Mouse (Mus musculus) limb, embryonic 14.5 days (tissue): ENCODE measurements at regions not wholly inside any gene's neighbourhood (a gene's known extent, or its start where the extent isn't known, plus 50 kb on each side); places are given as distances from the start of the nearest gene placed in this dataset.

ENCODE experiments used
- ATAC-seq: fragments of 200-750 bp; cut with Nextera tagmentation; 2 replicates; pipeline ENCODE4 v1.8.0; 2017; ENCODE audit warnings: low read depth, moderate number of reproducible peaks, moderate TSS enrichment; ENCODE audit not compliant: low FRiP score
- DNase-seq: peaks from one replicate; pipeline ENCODE4 v3.0.0-alpha.2; 2015; ENCODE audit warnings: low spot score
- H3K27ac ChIP-seq: fragments of 300-500 bp; sonication (generic); replicated peaks from 2 replicates; pipeline ENCODE4 v1.5.1; 2014; ENCODE audit warnings: low read depth, mild to moderate bottlenecking, low read length, moderate library complexity, mixed read lengths
- H3K27me3 ChIP-seq: fragments of 300-500 bp; sonication (generic); 2 replicates; pipeline ENCODE4 v1.6.1; 2014; ENCODE audit warnings: low read length, mixed read lengths; ENCODE audit not compliant: control insufficient read depth, insufficient read depth
- H3K36me3 ChIP-seq: fragments of 300-500 bp; sonication (generic); 2 replicates; pipeline ENCODE4 v1.6.1; 2014; ENCODE audit warnings: mild to moderate bottlenecking, low read length, moderate library complexity, mixed read lengths; ENCODE audit not compliant: control insufficient read depth, insufficient read depth
- H3K4me1 ChIP-seq: fragments of 300-500 bp; sonication (generic); 2 replicates; pipeline ENCODE4 v1.6.1; 2014; ENCODE audit warnings: antibody characterized with exemption, low read length, mixed read lengths; ENCODE audit not compliant: control insufficient read depth, insufficient read depth
- H3K4me2 ChIP-seq: fragments of 300-500 bp; sonication (generic); replicated peaks from 2 replicates; pipeline ENCODE4 v1.6.1; 2014; ENCODE audit warnings: low read depth, mild to moderate bottlenecking, low read length, moderate library complexity; ENCODE audit not compliant: severe bottlenecking
- H3K4me3 ChIP-seq: fragments of 300-500 bp; sonication (generic); replicated peaks from 2 replicates; pipeline ENCODE4 v1.5.1; 2014; ENCODE audit warnings: low read length
- H3K9ac ChIP-seq: fragments of 300-500 bp; sonication (generic); 2 replicates; pipeline ENCODE4 v1.6.1; 2014; ENCODE audit warnings: mild to moderate bottlenecking, low read depth, low read length, moderate library complexity; ENCODE audit not compliant: severe bottlenecking
- H3K9me3 ChIP-seq: fragments of 300-500 bp; sonication (generic); 2 replicates; pipeline ENCODE4 v1.6.1; 2016; ENCODE audit warnings: low read length; ENCODE audit not compliant: control insufficient read depth
- POLR2A ChIP-seq: fragments of 200-500 bp; IDR thresholded peaks from 2 replicates; pipeline ENCODE4 v1.8.0; 2012; ENCODE audit warnings: inconsistent platforms, mild to moderate bottlenecking, moderate library complexity, borderline replicate concordance; ENCODE audit not compliant: insufficient read depth, insufficient read length; ENCODE audit errors: extremely low read depth
- WGBS: fragments of 180-500 bp; shearing (Covaris S2); extraction: QIAGEN DNeasy Blood & Tissue Kit; methylation state at CpG from one replicate; pipeline ENCODE4 v1.1.7; 2014; 5-methylcytosine and 5-hydroxymethylcytosine counted together

DNA sequence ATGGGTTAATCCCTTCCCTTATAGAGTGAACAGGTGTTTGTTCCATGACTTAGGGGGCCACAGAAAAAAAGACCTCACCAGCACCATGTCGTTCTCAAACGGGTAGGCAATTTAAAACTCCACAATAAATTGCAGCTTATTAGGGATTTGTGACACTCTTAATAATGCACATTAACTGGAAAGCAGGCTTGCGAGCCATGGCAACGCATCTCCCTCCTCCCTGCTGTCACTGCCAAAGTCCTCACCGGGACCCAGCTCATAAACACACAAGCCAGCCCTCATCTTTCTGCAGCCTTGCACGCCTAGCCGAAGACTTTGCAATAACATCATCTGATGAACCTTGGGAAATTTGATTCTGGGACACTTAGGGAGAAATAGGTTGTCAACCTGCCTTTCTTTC lies 152.3 kb upstream of the Dio3 start:
- H3K36me3 ChIP-seq = no peaks in the 10 kb centered on the region
- H3K9me3 ChIP-seq = no peaks in the 10 kb centered on the region
- H3K9ac ChIP-seq = no peak overlapping the region
- H3K4me3 ChIP-seq = no peak overlapping the region
- no peaks in the 10 kb centered on the region for H3K4me1 ChIP-seq
- no peak overlapping the region for H3K4me2 ChIP-seq
- TF ChIP-seq POLR2A = no peak
- no peak overlapping the region for H3K27ac ChIP-seq
- DNase-seq (no peak), ATAC-seq (no peak)
- 49% methylated on average over 7 of the region's 7 CpGs for WGBS
- H3K27me3 ChIP-seq = no peaks in the 10 kb centered on the region

DNA sequence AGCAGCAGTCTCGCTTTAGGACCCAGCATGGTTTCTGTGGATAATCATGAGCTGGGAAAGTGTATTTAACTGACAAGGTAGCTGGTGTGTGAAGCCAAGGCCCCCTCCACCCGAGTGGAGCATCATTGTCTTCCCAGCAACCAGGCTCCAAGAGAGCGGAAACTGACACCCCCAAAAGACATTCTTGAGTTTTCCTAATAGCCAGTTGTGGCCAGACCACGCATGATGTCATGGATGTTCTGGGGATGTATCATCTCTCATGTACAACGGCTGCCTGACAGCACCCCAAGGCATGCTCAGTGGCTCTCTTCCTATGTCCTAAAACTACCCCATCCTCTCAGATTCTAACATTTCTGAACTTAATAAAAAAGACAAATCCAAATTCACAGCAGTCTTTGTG lies 133.5 kb upstream of the Dio3 start:
- DNase-seq = no peak
- ATAC-seq = no peak
- H3K4me2 ChIP-seq = no peak overlapping the region
- no peaks in the 10 kb centered on the region for H3K4me1 ChIP-seq
- H3K27me3 ChIP-seq = 0 out of 2 replicates have a peak, but pooled peaks cover 6% of the 10 kb centered on the region
- no peak overlapping the region for H3K4me3 ChIP-seq
- no peaks in the 10 kb centered on the region for H3K9me3 ChIP-seq
- 81% methylated on average over 5 of the region's 5 CpGs for WGBS
- H3K9ac ChIP-seq = no peak overlapping the region
- TF ChIP-seq POLR2A = no peak
- H3K27ac ChIP-seq = no peak overlapping the region
- no peaks in the 10 kb centered on the region for H3K36me3 ChIP-seq

GRCm38 (mm10) chr12:110154225-110154962 lies 124.5 kb upstream of the Dio3 start:
- 88% methylated on average over 8 of the region's 8 CpGs for WGBS
- Histone ChIP-seq H3K9me3 (no peaks in the 10 kb centered on the region), H3K4me2 (no peak overlapping the region), H3K4me1 (peaks cover 10% of the 10 kb centered on the region), H3K36me3 (no peaks in the 10 kb centered on the region), H3K27me3 (peaks cover 10% of the 10 kb centered on the region), H3K4me3 (no peak overlapping the region), H3K27ac (no peak overlapping the region), H3K9ac (no peak overlapping the region)
- ATAC-seq = no peak
- DNase-seq = no peak
- TF ChIP-seq POLR2A = no peak

DNA sequence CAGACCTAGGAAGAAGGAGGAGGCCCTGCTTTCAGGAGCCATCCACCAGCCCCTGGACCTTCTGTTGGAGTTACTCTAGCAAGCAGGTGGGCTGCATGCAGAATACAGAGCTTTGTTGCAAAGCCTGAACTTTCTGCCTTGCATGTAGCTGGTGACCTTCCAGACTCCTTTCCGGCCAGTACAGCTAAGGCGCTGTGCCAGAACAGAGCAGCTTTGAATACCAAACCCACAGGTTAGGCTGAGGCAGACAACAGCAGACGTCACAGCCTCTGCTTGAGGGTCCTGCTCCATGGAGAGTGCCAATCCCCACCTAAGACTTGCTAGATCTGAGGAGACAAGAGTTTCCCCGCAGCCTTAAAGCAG lies 123.9 kb upstream of the Dio3 start:
- Histone ChIP-seq H3K4me3 (no peak overlapping the region), H3K4me1 (peaks cover 10% of the 10 kb centered on the region), H3K36me3 (no peaks in the 10 kb centered on the region), H3K27me3 (peaks cover 11% of the 10 kb centered on the region), H3K9me3 (no peaks in the 10 kb centered on the region), H3K9ac (no peak overlapping the region), H3K4me2 (no peak overlapping the region), H3K27ac (no peak overlapping the region)
- no peak for TF ChIP-seq POLR2A
- ATAC-seq (no peak), DNase-seq (no peak)
- 72% methylated on average over 4 of the region's 4 CpGs for WGBS

GRCm38 (mm10) chr12:110156441-110156840 lies 122.4 kb upstream of the Dio3 start:
- 25% methylated on average over 8 of the region's 8 CpGs for WGBS
- TF ChIP-seq POLR2A = no peak
- Histone ChIP-seq H3K27ac (no peak overlapping the region), H3K4me2 (no peak overlapping the region), H3K9me3 (no peaks in the 10 kb centered on the region), H3K27me3 (peaks cover 18% of the 10 kb centered on the region; the same call in 1 of the 2 replicates), H3K4me3 (no peak overlapping the region), H3K36me3 (no peaks in the 10 kb centered on the region), H3K9ac (no peak overlapping the region), H3K4me1 (peaks cover 10% of the 10 kb centered on the region)
- DNase-seq (no peak), ATAC-seq (no peak)
